Mouse (Mus musculus) MEL (cell line): ENCODE data around the gene Mog.

Experiments
- CHD1 ChIP-seq: IDR thresholded peaks from 2 replicates; pipeline ENCODE4 v1.6.1; 2012; ENCODE audit warnings: low read depth, mild to moderate bottlenecking, inconsistent platforms, low read length, improper control_type of control experiment
- CTCF ChIP-seq, 3 experiments: IDR thresholded peaks in 2 of 3; conservative IDR thresholded peaks in 1 of 3; 2 replicates each; pipeline ENCODE4 v1.5.1; 2011 to 2012; ENCODE audit warnings: low read length in 3 of 3, low read depth in 2 of 3, mild to moderate bottlenecking in 2 of 3, improper control_type of control experiment in 1 of 3, inconsistent platforms in 1 of 3, mixed read lengths in 1 of 3, moderate library complexity in 1 of 3; ENCODE audit not compliant: control insufficient read depth in 1 of 3, insufficient read depth in 1 of 3, poor library complexity in 1 of 3, severe bottlenecking in 1 of 3
- EP300 ChIP-seq, 2 experiments: IDR thresholded peaks; 2 replicates each; pipeline ENCODE4 v1.6.1; 2011; ENCODE audit warnings: improper control_type of control experiment in 2 of 2, low read length in 2 of 2, low read depth in 1 of 2, mild to moderate bottlenecking in 1 of 2
- ETS1 ChIP-seq: IDR thresholded peaks from 2 replicates; pipeline ENCODE4 v1.6.1; 2012; ENCODE audit warnings: low read depth, mild to moderate bottlenecking, inconsistent platforms, low read length, improper control_type of control experiment, moderate library complexity
- GABPA ChIP-seq: IDR thresholded peaks from 2 replicates; pipeline ENCODE4 v1.6.1; 2012; ENCODE audit warnings: low read depth, mild to moderate bottlenecking, inconsistent platforms, low read length, improper control_type of control experiment, moderate library complexity
- HCFC1 ChIP-seq: IDR thresholded peaks from 2 replicates; pipeline ENCODE4 v1.6.1; 2012; ENCODE audit warnings: low read depth, mild to moderate bottlenecking, inconsistent platforms, low read length, improper control_type of control experiment, moderate library complexity
- KAT2A ChIP-seq: conservative IDR thresholded peaks from 2 replicates; pipeline ENCODE4 v1.6.1; 2012; ENCODE audit warnings: low read depth, low read length, improper control_type of control experiment, inconsistent platforms
- MAFK ChIP-seq: IDR thresholded peaks from 2 replicates; pipeline ENCODE4 v1.6.1; 2011; ENCODE audit warnings: low read depth, mild to moderate bottlenecking, low read length, improper control_type of control experiment, borderline replicate concordance
- POLR2A ChIP-seq, 2 experiments: IDR thresholded peaks; 2 replicates each; pipeline ENCODE4 v1.6.1; 2011 to 2012; ENCODE audit warnings: low read length in 2 of 2, mild to moderate bottlenecking in 2 of 2, control low read depth in 1 of 2, improper control_type of control experiment in 1 of 2, low read depth in 1 of 2, moderate library complexity in 1 of 2; ENCODE audit not compliant: control insufficient read depth in 1 of 2, insufficient read depth in 1 of 2, poor library complexity in 1 of 2
- SIN3A ChIP-seq: IDR thresholded peaks from 2 replicates; pipeline ENCODE4 v1.6.1; 2012; ENCODE audit warnings: low read length, improper control_type of control experiment, inconsistent platforms
- USF1 ChIP-seq: IDR thresholded peaks from 2 replicates; pipeline ENCODE4 v1.6.1; 2014; ENCODE audit warnings: low read depth, mild to moderate bottlenecking, inconsistent platforms, low read length, improper control_type of control experiment, moderate library complexity
- ZC3H11A ChIP-seq: IDR thresholded peaks from 2 replicates; pipeline ENCODE4 v1.6.1; 2012; ENCODE audit warnings: low read depth, mild to moderate bottlenecking, inconsistent platforms, low read length, improper control_type of control experiment
- ZMIZ1 ChIP-seq: IDR thresholded peaks from 2 replicates; pipeline ENCODE4 v1.6.1; 2012; ENCODE audit warnings: low read depth, mild to moderate bottlenecking, inconsistent platforms, low read length, improper control_type of control experiment, moderate library complexity

DNA sequence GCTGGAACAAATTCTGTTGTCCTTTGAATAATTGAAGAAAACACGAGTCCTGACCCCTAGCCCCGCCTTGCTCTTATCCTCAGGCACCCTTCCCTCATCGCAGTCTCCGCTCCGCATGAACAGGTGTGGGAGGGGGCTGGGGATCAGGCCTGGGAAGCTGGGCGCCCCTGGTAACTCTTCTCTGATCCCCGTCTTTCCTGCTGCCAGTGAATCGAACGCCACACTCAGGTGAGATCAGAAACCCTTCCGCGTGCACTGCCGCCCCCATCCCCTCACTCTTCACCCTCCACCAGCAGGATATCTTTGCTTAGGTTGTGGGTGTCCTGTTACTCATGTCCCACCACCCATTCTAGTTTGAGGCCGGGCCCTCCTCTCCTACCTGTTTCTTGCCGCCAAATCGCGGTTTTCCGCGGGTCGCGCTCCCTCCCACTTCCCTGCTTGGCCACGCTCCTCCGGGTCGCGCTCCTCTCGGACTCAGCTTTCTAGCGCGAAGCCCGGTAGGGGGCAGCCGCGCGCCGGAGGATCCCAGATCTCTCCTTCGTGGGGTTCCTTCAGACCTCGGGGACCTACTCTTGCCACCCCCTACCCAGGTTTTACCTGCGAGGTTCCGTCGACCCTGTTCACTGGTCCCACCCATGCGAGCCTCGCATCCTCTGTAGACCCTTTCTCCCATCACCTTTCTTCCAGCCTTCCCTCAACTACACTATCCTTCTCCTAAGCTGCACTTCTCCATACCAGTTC is 26.5 kb upstream of the Mog start:
- TF ChIP-seq CTCF (IDR thresholded peaks at IDR 0.05 in 2 of 3, conservative IDR thresholded peaks at IDR 0.05 in 1 of 3; ENCODE audit: control insufficient read depth in 1 of 3, insufficient read depth in 1 of 3, low read depth in 2 of 3, low read length in 3 of 3, poor library complexity in 1 of 3, severe bottlenecking in 1 of 3) (no peak), KAT2A (no peak), CHD1 (no peak), ZMIZ1 (no peak), MAFK (no peak), EP300 (IDR thresholded peaks at IDR 0.05; ENCODE audit: low read depth in 1 of 2, low read length in 2 of 2) (no peak), GABPA (no peak), HCFC1 (no peak), ETS1 (no peak), SIN3A (no peak), USF1 (no peak), ZC3H11A (no peak), POLR2A (IDR thresholded peaks at IDR 0.05; ENCODE audit: control insufficient read depth in 1 of 2, insufficient read depth in 1 of 2, low read depth in 1 of 2, low read length in 2 of 2, poor library complexity in 1 of 2) (no peak; a peak in 1 of 4 replicates)
